Mouse (Mus musculus): ENCODE measurements around the gene 1110008P14Rik. TPM values are rescaled to one million over a fixed set of nuclear protein-coding genes. Genes with fewer than 3 reads are reported as not detected.

Gene 1110008P14Rik
- polyA plus RNA-seq, 1 experiment from 2014 or later = 79.7 TPM

DNA sequence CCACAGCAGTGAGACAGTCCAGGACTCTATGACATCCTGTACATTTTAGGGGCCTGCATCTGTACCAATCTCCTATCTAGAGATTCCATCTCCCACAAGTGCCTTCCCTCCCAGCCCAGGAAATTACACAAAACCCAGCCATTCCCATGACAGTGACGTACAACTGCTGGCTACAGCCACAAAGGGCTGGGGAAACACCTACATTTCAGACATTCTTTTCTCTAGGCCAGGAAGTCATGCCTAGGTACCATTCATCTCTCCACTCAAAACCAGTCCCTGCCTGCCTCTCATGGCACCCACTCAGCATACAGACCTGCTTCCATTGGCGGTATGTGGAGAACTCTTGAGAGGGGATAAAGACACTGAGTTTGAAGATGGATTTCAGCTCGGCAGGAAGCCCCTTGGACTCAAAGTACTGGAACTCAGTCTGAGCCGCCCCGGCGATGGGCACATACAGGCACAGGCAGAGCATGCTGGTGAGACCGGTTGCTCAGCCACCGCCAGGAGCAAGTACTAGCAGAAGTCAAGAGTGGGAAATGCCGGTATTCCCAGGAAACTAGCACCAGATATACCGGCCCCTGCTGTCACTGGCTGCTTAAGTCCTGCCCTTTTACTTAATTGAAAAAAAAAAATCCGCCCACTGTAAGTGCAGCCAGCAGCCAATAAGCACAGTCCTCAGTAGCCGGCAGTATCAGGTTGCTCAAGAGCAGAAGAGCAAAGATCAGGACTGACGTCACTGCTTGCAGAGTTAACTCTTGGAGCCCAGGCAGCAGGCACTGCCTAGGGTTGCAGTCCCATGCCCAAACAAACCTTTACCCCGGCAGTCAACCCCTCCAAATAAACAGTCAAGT lies 42.0 kb upstream of the 1110008P14Rik start:
- DNase-seq (ENCODE audit: low spot score) (peak; percentile 98), ATAC-seq (ENCODE audit: low read depth) (peak; percentile 87)
- Histone ChIP-seq H3K36me3 (ENCODE audit: control insufficient read depth, insufficient read depth, low read length) (peaks cover 27% of the 10 kb centered on the region), H3K27me3 (replicated peaks; ENCODE audit: control insufficient read depth, insufficient read depth, low read length) (no peaks in the 10 kb centered on the region), H3K27ac (replicated peaks; ENCODE audit: low read depth, low read length) (peak overlapping the region; percentile 80), H3K9ac (ENCODE audit: low read depth, low read length) (peak overlapping the region; percentile 55), H3K4me3 (ENCODE audit: low read depth, low read length) (peak overlapping the region; percentile 40), H3K4me2 (ENCODE audit: low read depth, low read length) (peak overlapping the region; percentile 80), H3K9me3 (ENCODE audit: control insufficient read depth, low read length) (no peaks in the 10 kb centered on the region), H3K4me1 (ENCODE audit: control insufficient read depth, insufficient read depth, low read length) (peaks cover 45% of the 10 kb centered on the region)
- under 1% methylated on average over 14 of the region's 14 CpGs for WGBS

DNA sequence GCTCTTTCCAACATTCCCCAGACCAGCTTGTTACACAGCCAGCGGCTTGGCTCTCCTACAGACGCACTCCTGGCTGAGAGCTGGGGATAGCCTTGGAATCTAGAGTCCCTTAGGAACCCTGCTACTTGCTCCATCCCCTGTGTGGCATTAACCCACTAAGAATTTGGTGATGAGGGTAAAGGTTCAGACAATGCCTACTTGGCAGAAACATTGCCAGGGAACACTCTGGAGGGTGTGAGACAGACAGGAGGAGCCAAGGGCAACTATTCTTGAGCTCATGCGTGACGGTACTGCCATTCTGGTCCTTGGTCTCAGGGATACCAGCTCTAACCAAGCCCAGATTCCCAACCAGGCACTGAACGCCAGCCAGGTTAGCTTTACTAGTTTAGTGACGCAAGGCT lies 40.1 kb upstream of the 1110008P14Rik start:
- ATAC-seq (ENCODE audit: low read depth) (no peak), DNase-seq (ENCODE audit: low spot score) (no peak)
- 93% methylated on average over 6 of the region's 6 CpGs for WGBS
- Histone ChIP-seq H3K4me3 (ENCODE audit: low read depth, low read length) (no peak overlapping the region), H3K36me3 (ENCODE audit: control insufficient read depth, insufficient read depth, low read length) (peaks cover 45% of the 10 kb centered on the region), H3K4me1 (ENCODE audit: control insufficient read depth, insufficient read depth, low read length) (peaks cover 31% of the 10 kb centered on the region), H3K9ac (ENCODE audit: low read depth, low read length) (no peak overlapping the region), H3K27ac (replicated peaks; ENCODE audit: low read depth, low read length) (no peak overlapping the region), H3K4me2 (ENCODE audit: low read depth, low read length) (no peak overlapping the region), H3K9me3 (ENCODE audit: control insufficient read depth, low read length) (no peaks in the 10 kb centered on the region), H3K27me3 (replicated peaks; ENCODE audit: control insufficient read depth, insufficient read depth, low read length) (no peaks in the 10 kb centered on the region)

DNA sequence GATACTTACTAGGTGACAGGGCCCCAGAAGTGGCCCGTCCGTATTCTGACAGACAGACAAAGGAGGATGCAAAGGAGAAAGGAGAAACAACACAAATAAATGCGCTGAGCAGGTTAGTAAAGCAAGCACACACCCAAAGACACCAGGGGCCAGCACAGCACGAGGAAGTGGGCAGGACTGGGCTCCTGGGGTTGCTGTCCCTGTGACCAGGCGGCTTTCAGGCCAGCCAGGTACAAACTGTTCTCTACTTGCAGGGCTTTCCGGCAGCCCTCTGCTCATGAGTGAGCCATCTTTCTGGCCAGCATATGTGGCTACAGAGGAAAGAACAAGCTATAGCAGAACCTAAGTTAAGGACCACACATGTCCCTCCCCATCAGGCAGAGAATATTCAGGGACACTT lies 38.9 kb upstream of the 1110008P14Rik start:
- Histone ChIP-seq H3K4me3 (ENCODE audit: low read depth, low read length) (no peak overlapping the region), H3K27me3 (replicated peaks; ENCODE audit: control insufficient read depth, insufficient read depth, low read length) (no peaks in the 10 kb centered on the region), H3K36me3 (ENCODE audit: control insufficient read depth, insufficient read depth, low read length) (peaks cover 57% of the 10 kb centered on the region), H3K9me3 (ENCODE audit: control insufficient read depth, low read length) (no peaks in the 10 kb centered on the region), H3K4me1 (ENCODE audit: control insufficient read depth, insufficient read depth, low read length) (peaks cover 31% of the 10 kb centered on the region), H3K9ac (ENCODE audit: low read depth, low read length) (no peak overlapping the region), H3K27ac (replicated peaks; ENCODE audit: low read depth, low read length) (no peak overlapping the region), H3K4me2 (ENCODE audit: low read depth, low read length) (no peak overlapping the region)
- ATAC-seq (ENCODE audit: low read depth) (no peak), DNase-seq (ENCODE audit: low spot score) (no peak)
- WGBS = 83% methylated on average over 6 of the region's 6 CpGs

DNA sequence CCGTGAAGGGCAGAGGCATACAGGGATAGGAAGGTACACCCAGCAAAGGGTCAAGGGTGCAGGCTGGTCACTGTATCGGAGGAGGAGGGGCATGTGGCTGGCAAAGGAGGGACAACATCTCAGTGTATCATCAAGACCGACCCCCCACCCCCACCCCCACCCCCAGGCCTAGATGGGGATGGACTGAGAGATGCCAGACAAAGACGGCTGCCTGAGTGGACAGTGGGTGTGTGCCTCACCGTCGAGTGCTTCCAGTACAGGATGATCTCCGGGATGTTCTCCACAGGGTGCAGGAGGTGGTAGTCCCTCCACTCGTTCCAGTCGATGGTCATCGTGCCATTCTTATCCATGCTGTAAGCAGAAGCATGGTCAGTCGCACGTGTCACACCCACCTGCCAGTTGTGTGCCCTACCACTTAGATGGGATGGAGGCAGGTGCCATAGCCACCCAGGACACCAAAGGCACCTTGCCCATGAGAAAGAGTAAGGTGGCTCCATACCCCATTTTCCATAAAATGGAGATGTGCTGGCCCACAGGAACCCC lies 38.4 kb upstream of the 1110008P14Rik start:
- Histone ChIP-seq H3K4me1 (ENCODE audit: control insufficient read depth, insufficient read depth, low read length) (peaks cover 29% of the 10 kb centered on the region), H3K36me3 (ENCODE audit: control insufficient read depth, insufficient read depth, low read length) (peaks cover 62% of the 10 kb centered on the region), H3K9ac (ENCODE audit: low read depth, low read length) (no peak overlapping the region), H3K4me2 (ENCODE audit: low read depth, low read length) (no peak overlapping the region), H3K9me3 (ENCODE audit: control insufficient read depth, low read length) (no peaks in the 10 kb centered on the region), H3K27me3 (replicated peaks; ENCODE audit: control insufficient read depth, insufficient read depth, low read length) (no peaks in the 10 kb centered on the region), H3K27ac (replicated peaks; ENCODE audit: low read depth, low read length) (no peak overlapping the region), H3K4me3 (ENCODE audit: low read depth, low read length) (no peak overlapping the region)
- WGBS = 87% methylated on average over 12 of the region's 12 CpGs
- DNase-seq (ENCODE audit: low spot score) (no peak), ATAC-seq (ENCODE audit: low read depth) (no peak)

DNA sequence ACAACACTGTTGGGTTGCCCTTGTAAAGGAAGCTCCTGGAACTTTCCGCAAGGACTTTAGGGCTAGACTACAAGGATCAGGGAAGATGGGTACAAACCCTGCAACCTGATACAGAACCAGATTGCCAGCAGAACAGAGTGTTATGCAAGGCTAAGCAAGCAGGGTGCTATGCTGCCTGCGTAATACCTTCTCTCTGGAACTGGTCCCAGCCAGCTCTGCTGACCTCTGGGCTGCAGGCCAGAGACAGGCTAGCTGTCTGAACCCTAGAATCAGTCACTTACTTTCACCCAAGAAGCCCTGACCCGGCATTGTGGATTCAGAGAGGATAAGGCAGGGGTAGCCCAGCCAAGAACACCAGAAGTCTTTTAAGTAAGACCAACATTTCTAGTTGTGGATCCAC lies 37.6 kb upstream of the 1110008P14Rik start:
- DNase-seq (ENCODE audit: low spot score) (no peak), ATAC-seq (ENCODE audit: low read depth) (no peak)
- Histone ChIP-seq H3K4me2 (ENCODE audit: low read depth, low read length) (no peak overlapping the region), H3K9ac (ENCODE audit: low read depth, low read length) (no peak overlapping the region), H3K36me3 (ENCODE audit: control insufficient read depth, insufficient read depth, low read length) (peaks cover 70% of the 10 kb centered on the region), H3K4me3 (ENCODE audit: low read depth, low read length) (no peak overlapping the region), H3K27ac (replicated peaks; ENCODE audit: low read depth, low read length) (no peak overlapping the region), H3K27me3 (replicated peaks; ENCODE audit: control insufficient read depth, insufficient read depth, low read length) (no peaks in the 10 kb centered on the region), H3K9me3 (ENCODE audit: control insufficient read depth, low read length) (no peaks in the 10 kb centered on the region), H3K4me1 (ENCODE audit: control insufficient read depth, insufficient read depth, low read length) (peaks cover 21% of the 10 kb centered on the region)
- WGBS = 84% methylated on average over 3 of the region's 3 CpGs

DNA sequence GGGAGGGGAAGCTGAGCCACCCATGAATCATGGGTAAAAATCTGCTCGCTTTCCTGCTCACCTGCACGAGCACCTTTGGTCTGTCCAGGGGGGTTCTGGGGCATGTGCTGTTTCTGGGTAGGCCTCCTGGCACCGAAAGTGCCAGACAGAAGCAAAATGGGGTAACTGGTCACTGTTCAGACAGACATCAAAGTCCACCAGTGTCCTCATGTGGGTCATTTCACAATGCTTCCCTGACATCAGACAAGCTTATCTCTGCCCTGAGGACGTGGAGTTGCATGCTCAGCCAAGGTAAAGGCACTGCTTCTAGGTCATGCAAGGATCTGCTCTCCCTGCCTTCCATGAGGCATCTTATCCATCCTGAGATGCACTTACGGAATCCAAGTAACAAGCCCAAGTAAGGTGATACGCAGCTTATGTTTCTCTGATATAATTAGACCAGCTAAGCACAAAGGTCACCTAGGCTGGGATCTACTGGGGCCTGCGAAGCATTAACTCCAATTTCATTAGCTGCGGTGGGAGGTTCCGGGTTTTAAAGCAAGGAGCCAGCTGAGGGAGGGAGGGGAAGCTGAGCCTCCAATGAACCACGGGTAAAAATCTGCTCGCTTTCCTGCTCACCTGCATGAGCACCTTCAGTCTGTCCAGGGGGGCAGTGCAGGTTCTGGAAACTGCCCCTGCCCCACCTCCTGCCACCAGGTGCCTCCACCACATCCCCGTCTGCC lies 36.9 kb upstream of the 1110008P14Rik start:
- peaks cover 77% of the 10 kb centered on the region for H3K36me3 ChIP-seq (ENCODE audit: control insufficient read depth, insufficient read depth, low read length)
- no peak for DNase-seq (ENCODE audit: low spot score)
- no peaks in the 10 kb centered on the region for H3K27me3 ChIP-seq (replicated peaks; ENCODE audit: control insufficient read depth, insufficient read depth, low read length)
- H3K4me1 ChIP-seq (ENCODE audit: control insufficient read depth, insufficient read depth, low read length) = peaks cover 16% of the 10 kb centered on the region
- whole genome bisulfite sequencing = 57% methylated on average over 12 of the region's 12 CpGs
- H3K4me3 ChIP-seq (ENCODE audit: low read depth, low read length) = no peak overlapping the region
- ATAC-seq (ENCODE audit: low read depth) = no peak
- no peak overlapping the region for H3K9ac ChIP-seq (ENCODE audit: low read depth, low read length)
- no peak overlapping the region for H3K4me2 ChIP-seq (ENCODE audit: low read depth, low read length)
- H3K9me3 ChIP-seq (ENCODE audit: control insufficient read depth, low read length) = no peaks in the 10 kb centered on the region
- H3K27ac ChIP-seq (replicated peaks; ENCODE audit: low read depth, low read length) = no peak overlapping the region

DNA sequence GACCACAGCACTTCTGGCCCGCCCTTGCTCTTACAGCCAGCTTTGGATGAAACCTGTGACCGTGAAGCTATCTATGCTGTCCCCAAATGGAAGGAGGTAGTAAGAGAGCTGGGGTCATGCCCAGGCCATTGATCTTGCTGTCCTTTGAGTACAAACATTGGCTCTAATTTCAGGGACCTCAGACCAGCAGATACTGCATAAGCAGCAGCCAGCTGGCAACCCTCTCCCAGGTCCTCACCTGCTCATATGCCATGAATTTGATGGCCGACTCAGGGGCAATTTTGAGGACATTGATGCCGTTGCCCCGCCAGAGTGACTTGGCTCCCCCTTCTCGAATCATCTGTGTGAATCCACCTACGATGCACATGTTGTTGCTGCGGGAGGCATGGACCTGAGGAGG lies 35.7 kb upstream of the 1110008P14Rik start:
- Histone ChIP-seq H3K4me2 (ENCODE audit: low read depth, low read length) (no peak overlapping the region), H3K27ac (replicated peaks; ENCODE audit: low read depth, low read length) (no peak overlapping the region)

DNA sequence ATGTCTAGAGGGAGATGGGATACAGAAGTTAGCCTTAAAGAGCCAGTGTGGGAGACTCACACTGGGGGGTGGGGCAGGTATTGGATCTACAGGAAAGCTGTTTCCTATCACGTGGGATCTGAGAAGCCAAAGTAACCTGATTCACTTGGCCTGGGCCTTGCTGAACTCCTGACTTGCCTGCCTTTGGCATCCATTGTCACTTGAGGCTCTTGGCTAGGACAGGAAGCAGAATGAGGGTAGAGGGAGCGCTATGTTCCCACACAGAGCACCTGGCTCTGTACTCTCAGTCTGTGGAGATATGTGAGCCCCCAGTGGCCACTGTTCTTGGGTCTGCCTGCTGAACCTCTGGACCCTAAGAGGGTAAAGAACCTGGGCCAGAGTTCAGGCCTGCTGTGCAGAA lies 34.8 kb upstream of the 1110008P14Rik start:
- no peaks in the 10 kb centered on the region for H3K9me3 ChIP-seq (ENCODE audit: control insufficient read depth, low read length)
- peaks cover 77% of the 10 kb centered on the region for H3K36me3 ChIP-seq (ENCODE audit: control insufficient read depth, insufficient read depth, low read length)
- no peak overlapping the region for H3K4me2 ChIP-seq (ENCODE audit: low read depth, low read length)
- H3K27me3 ChIP-seq (replicated peaks; ENCODE audit: control insufficient read depth, insufficient read depth, low read length) = no peaks in the 10 kb centered on the region
- H3K4me3 ChIP-seq (ENCODE audit: low read depth, low read length) = no peak overlapping the region
- 69% methylated on average over 2 of the region's 2 CpGs for WGBS
- no peaks in the 10 kb centered on the region for H3K4me1 ChIP-seq (ENCODE audit: control insufficient read depth, insufficient read depth, low read length)
- ATAC-seq (ENCODE audit: low read depth) (no peak), DNase-seq (ENCODE audit: low spot score) (no peak)
- H3K9ac ChIP-seq (ENCODE audit: low read depth, low read length) = no peak overlapping the region
- no peak overlapping the region for H3K27ac ChIP-seq (replicated peaks; ENCODE audit: low read depth, low read length)

More for the DNA sequence above, 35.7 kb upstream of the 1110008P14Rik start:
- Histone ChIP-seq H3K9ac (ENCODE audit: low read depth, low read length) (no peak overlapping the region), H3K27me3 (replicated peaks; ENCODE audit: control insufficient read depth, insufficient read depth, low read length) (no peaks in the 10 kb centered on the region), H3K9me3 (ENCODE audit: control insufficient read depth, low read length) (no peaks in the 10 kb centered on the region), H3K36me3 (ENCODE audit: control insufficient read depth, insufficient read depth, low read length) (peaks cover 77% of the 10 kb centered on the region), H3K4me3 (ENCODE audit: low read depth, low read length) (no peak overlapping the region), H3K4me1 (ENCODE audit: control insufficient read depth, insufficient read depth, low read length) (peaks cover 5% of the 10 kb centered on the region; the same call in 1 of the 2 replicates)
- WGBS = 84% methylated on average over 8 of the region's 8 CpGs
- DNase-seq (ENCODE audit: low spot score) (no peak), ATAC-seq (ENCODE audit: low read depth) (no peak)

All from embryonic facial prominence, embryonic 14.5 days (tissue).